Mouse (Mus musculus) heart, postnatal 0 days (tissue): ENCODE measurements at regions not wholly inside any gene's neighbourhood (a gene's known extent, or its start where the extent isn't known, plus 50 kb on each side); places are given as distances from the start of the nearest gene placed in this dataset.

ENCODE experiments used
- CTCF ChIP-seq: IDR thresholded peaks from 2 replicates; pipeline ENCODE4 v1.5.1; 2016; ENCODE audit warnings: antibody characterized with exemption, control low read depth, low read depth
- EP300 ChIP-seq: IDR thresholded peaks from 2 replicates; pipeline ENCODE4 v1.6.1; 2016; ENCODE audit warnings: antibody characterized with exemption, low read depth

GRCm38 (mm10) chr4:84011941-84012340 is 486.6 kb downstream of the Ccdc171 start:
- no peak for TF ChIP-seq EP300
- TF ChIP-seq CTCF, result no peak
